In the genomic region with DNA sequence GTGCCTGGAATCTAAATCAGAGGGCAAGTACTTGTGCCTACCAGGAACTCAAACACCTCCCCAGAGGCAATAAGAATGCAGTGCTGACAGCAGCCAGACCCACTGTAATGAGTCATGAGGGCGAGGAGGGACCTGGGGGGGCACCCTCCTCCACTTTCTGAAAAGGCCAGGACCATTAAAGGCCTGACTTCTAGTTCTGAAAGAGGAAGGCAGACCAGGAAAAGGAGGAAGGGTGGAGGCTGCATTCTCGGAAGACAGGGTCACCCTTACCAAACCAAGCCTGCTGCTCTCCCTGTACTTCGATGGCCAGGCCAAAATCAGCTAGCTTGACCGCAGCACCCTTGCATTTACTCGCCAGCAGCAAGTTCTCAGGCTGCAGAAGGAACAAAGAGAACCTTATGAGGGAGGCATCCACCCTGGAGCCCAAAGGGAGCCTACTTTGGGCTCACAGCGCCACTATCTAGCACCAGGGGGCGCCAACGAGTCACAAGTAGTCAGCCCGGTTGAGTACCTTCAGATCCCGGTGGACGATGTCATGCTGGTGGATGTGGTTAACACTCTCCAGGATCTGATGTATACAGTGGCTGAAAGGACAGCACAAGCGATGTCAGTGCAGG, we compare ENCODE assay signal across 8 mouse cellular contexts. TPM values are rescaled to one million over a fixed set of nuclear protein-coding genes. Genes with fewer than 3 reads are reported as not detected.
A peak's percentile ranks its signal among the peaks of the same experiment; 100 is the strongest.
DNase-seq lines count a peak whose midpoint lies in the region; ATAC-seq and TF ChIP-seq lines count a peak whose summit lies in the region.

No protein-coding gene starts in this region.

- no peak overlapping the region for H3K4me3 ChIP-seq in ES-E14 (ENCODE audit: insufficient read depth in 1 of 2, low read depth in 1 of 2, low read length in 2 of 2, poor library complexity in 1 of 2, severe bottlenecking in 1 of 2)
- no peak overlapping the region for H3K4me3 ChIP-seq in forebrain, postnatal 0 days (ENCODE audit: low read depth, low read length)
- no peak overlapping the region for H3K4me3 ChIP-seq in layer of hippocampus, adult 2 months
- H3K4me3 ChIP-seq in lung, embryonic 14.5 days (ENCODE audit: low read depth, low read length): no peak overlapping the region

- H3K4me2 ChIP-seq in forebrain, postnatal 0 days (ENCODE audit: low read depth): no peak overlapping the region
- H3K4me2 ChIP-seq in lung, embryonic 14.5 days: no peak overlapping the region

- H3K9me3 ChIP-seq in ES-E14 (ENCODE audit: control insufficient read depth, insufficient read depth, low read depth, low read length): no peaks in the 10 kb centered on the region
- no peaks in the 10 kb centered on the region for H3K9me3 ChIP-seq in forebrain, postnatal 0 days (ENCODE audit: low read length)
- H3K9me3 ChIP-seq in lung, embryonic 14.5 days (ENCODE audit: low read depth, low read length): no peaks in the 10 kb centered on the region

- peak; percentile 87 for ATAC-seq in forebrain, postnatal 0 days
- peak; percentile 50; the same call in 1 of the 2 replicates for ATAC-seq in lung, embryonic 14.5 days (ENCODE audit: insufficient read depth)
- peak; percentile 79 for ATAC-seq in neutrophil, adult 5-6 weeks (ENCODE audit: extremely low read depth, insufficient number of reproducible peaks, low FRiP score, poor library complexity, severe bottlenecking)

- 0 out of 4 replicates have a peak, but pooled peaks cover 0 to 3% of the 10 kb centered on the region in 2 experiments for H3K4me1 ChIP-seq in ES-E14 (ENCODE audit: control insufficient read depth in 2 of 2, insufficient read depth in 2 of 2, low read length in 2 of 2, poor library complexity in 1 of 2)
- H3K4me1 ChIP-seq in forebrain, postnatal 0 days (ENCODE audit: insufficient read depth): no peaks in the 10 kb centered on the region
- 0 out of 2 replicates have a peak, but pooled peaks cover 2% of the 10 kb centered on the region for H3K4me1 ChIP-seq in lung, embryonic 14.5 days (ENCODE audit: insufficient read depth)

- peak; percentile 97 for TF ChIP-seq CTCF in forebrain, postnatal 0 days (IDR thresholded peaks at IDR 0.05; ENCODE audit: low read depth)
- peak; percentile 98 for TF ChIP-seq CTCF in layer of hippocampus, adult 2 months (conservative IDR thresholded peaks at IDR 0.05)
- peak; percentile 96 for TF ChIP-seq CTCF in lung, embryonic 14.5 days (IDR thresholded peaks at IDR 0.05; ENCODE audit: low read depth)

- no peak overlapping the region for H3K9ac ChIP-seq in ES-E14 (ENCODE audit: insufficient read depth, low read depth, low read length, poor library complexity, severe bottlenecking)
- no peak overlapping the region for H3K9ac ChIP-seq in forebrain, postnatal 0 days
- H3K9ac ChIP-seq in lung, embryonic 14.5 days: no peak overlapping the region

- WGBS in forebrain, postnatal 0 days: 29% methylated on average over 12 of the region's 12 CpGs
- WGBS in lung, embryonic 14.5 days: 26% methylated on average over 12 of the region's 12 CpGs

- DNase-seq in ES-E14 (ENCODE audit: low read depth, low spot score): peak; percentile 67
- DNase-seq in cerebellum, adult 11-12 months: peak; percentile 76
- peak; percentile 90 for DNase-seq in forebrain, postnatal 0 days
- DNase-seq in heart, postnatal 4 days: peak; percentile 95
- peak; percentile 80 to 94 for DNase-seq in layer of hippocampus, adult 2 months (ENCODE audit: low spot score in 2 of 2)
- peak; percentile 94 for DNase-seq in lung, embryonic 14.5 days
- peak; percentile 56 to 65 for DNase-seq in thymus, adult 18-20 months

- no peaks in the 10 kb centered on the region for H3K27me3 ChIP-seq in forebrain, postnatal 0 days (ENCODE audit: insufficient read depth, low read length)
- H3K27me3 ChIP-seq in lung, embryonic 14.5 days (ENCODE audit: insufficient read depth, low read length): no peaks in the 10 kb centered on the region

- peaks cover 30% of the 10 kb centered on the region for H3K36me3 ChIP-seq in ES-E14 (ENCODE audit: control insufficient read depth, insufficient read depth, low read length, poor library complexity, severe bottlenecking)
- H3K36me3 ChIP-seq in forebrain, postnatal 0 days (ENCODE audit: insufficient read depth): peaks cover 47% of the 10 kb centered on the region
- H3K36me3 ChIP-seq in lung, embryonic 14.5 days (ENCODE audit: insufficient read depth): peaks cover 70% of the 10 kb centered on the region

- in situ Hi-C loops in ES-E14 (cut with MboI; ENCODE audit: low sequenced_read_pairs in 2 of 2, unreplicated experiment in 2 of 2): loop anchor here in 1 of 2 experiments (10.0 kb wide), 1 partner anchor 109 kb away; no protein-coding TSS in a partner anchor

- H3K27ac ChIP-seq in ES-E14 (ENCODE audit: insufficient read depth, low read depth, low read length, poor library complexity, severe bottlenecking): no peak overlapping the region
- H3K27ac ChIP-seq in forebrain, postnatal 0 days (ENCODE audit: low read depth, low read length): no peak overlapping the region
- H3K27ac ChIP-seq in layer of hippocampus, adult 2 months: peak overlapping the region; percentile 58; the same call in 1 of the 2 replicates
- H3K27ac ChIP-seq in lung, embryonic 14.5 days (ENCODE audit: low read depth): no peak overlapping the region

TF ChIP-seq in ES-E14, 5 proteins besides CTCF, POLR2A, EP300 and RAD21:
- TF ChIP-seq CHD2 (IDR thresholded peaks at IDR 0.05; ENCODE audit: low read depth, low read length) (no peak), ZC3H11A (IDR thresholded peaks at IDR 0.05; ENCODE audit: borderline replicate concordance, low read depth, low read length) (0 out of 2 replicates have a peak, but pooled peaks have one; percentile 7), HCFC1 (IDR thresholded peaks at IDR 0.05; ENCODE audit: borderline replicate concordance, insufficient read depth, low read length) (no peak), ZNF384 (IDR thresholded peaks at IDR 0.05; ENCODE audit: low read depth, low read length) (no peak)

RNA-seq across cellular contexts. Expression of gene Camk2g, which starts 28.1 kb away (rescaled TPM):
- 28.7 and 31.2 TPM in 2 replicates for total RNA-seq in ES-E14 (2012; rRNA removed)
- 137 and 145 TPM in 2 replicates for total RNA-seq in forebrain, postnatal 0 days (2014; rRNA removed)
- polyA plus RNA-seq in forebrain, postnatal 0 days (2015; fragmentation: Nextera tagmentation; extraction: Ambion mirVana): 165 and 231 TPM in 2 replicates
- 10 to 100 TPM; 58.3 to 65.2 TPM for total RNA-seq in heart, postnatal 4 days (2021)
- total RNA-seq in layer of hippocampus, adult 2 months (2021): 100 to 1,000 TPM; 216 to 229 TPM
- polyA plus RNA-seq in lung, embryonic 14.5 days (2014; fragmentation: Nextera tagmentation; extraction: Ambion mirVana): 46.3 and 46.6 TPM in 2 replicates
- total RNA-seq in neutrophil, adult 5-6 weeks (2017): 53.7 and 64.2 TPM in 2 replicates

RNA-seq across cellular contexts. Expression of gene Ndst2, which starts 31.4 kb away (rescaled TPM):
- total RNA-seq in ES-E14 (2012; rRNA removed): 12.1 and 19.1 TPM in 2 replicates
- total RNA-seq in forebrain, postnatal 0 days (2014; rRNA removed): 16.3 and 25.0 TPM in 2 replicates
- 6.7 and 11.2 TPM in 2 replicates for polyA plus RNA-seq in forebrain, postnatal 0 days (2015; fragmentation: Nextera tagmentation; extraction: Ambion mirVana)
- total RNA-seq in heart, postnatal 4 days (2021): 10 to 100 TPM; 18.2 to 18.3 TPM
- total RNA-seq in layer of hippocampus, adult 2 months (2021): 10 to 100 TPM; 20.4 to 20.9 TPM
- polyA plus RNA-seq in lung, embryonic 14.5 days (2014; fragmentation: Nextera tagmentation; extraction: Ambion mirVana): 32.4 and 35.6 TPM in 2 replicates
- 18.2 and 21.4 TPM in 2 replicates for total RNA-seq in neutrophil, adult 5-6 weeks (2017)

RNA-seq across cellular contexts. Expression of gene Zswim8, which starts 58.4 kb away (rescaled TPM):
- 33.2 and 33.9 TPM in 2 replicates for total RNA-seq in ES-E14 (2012; rRNA removed)
- total RNA-seq in forebrain, postnatal 0 days (2014; rRNA removed): 112 and 162 TPM in 2 replicates
- 24.6 and 28.2 TPM in 2 replicates for polyA plus RNA-seq in forebrain, postnatal 0 days (2015; fragmentation: Nextera tagmentation; extraction: Ambion mirVana)
- 10 to 100 TPM; 81.7 to 83.6 TPM for total RNA-seq in heart, postnatal 4 days (2021)
- 100 to 1,000 TPM; 189 to 206 TPM for total RNA-seq in layer of hippocampus, adult 2 months (2021)
- polyA plus RNA-seq in lung, embryonic 14.5 days (2014; fragmentation: Nextera tagmentation; extraction: Ambion mirVana): 29.9 and 37.3 TPM in 2 replicates
- 97.9 and 103 TPM in 2 replicates for total RNA-seq in neutrophil, adult 5-6 weeks (2017)
